Mouse (Mus musculus) liver, adult (tissue): ENCODE results near the gene Nhlh2.

Experiments
- GATA4 ChIP-seq: IDR thresholded peaks from 2 replicates; pipeline ENCODE4 v1.6.1; 2014; ENCODE audit warnings: mild to moderate bottlenecking, low read length; ENCODE audit not compliant: insufficient replicate concordance

Nhlh2 gene

GRCm38 (mm10) chr3:102012076-102012610 lies 2.3 kb downstream of the Nhlh2 start:
- TF ChIP-seq GATA4, result no peak

DNA sequence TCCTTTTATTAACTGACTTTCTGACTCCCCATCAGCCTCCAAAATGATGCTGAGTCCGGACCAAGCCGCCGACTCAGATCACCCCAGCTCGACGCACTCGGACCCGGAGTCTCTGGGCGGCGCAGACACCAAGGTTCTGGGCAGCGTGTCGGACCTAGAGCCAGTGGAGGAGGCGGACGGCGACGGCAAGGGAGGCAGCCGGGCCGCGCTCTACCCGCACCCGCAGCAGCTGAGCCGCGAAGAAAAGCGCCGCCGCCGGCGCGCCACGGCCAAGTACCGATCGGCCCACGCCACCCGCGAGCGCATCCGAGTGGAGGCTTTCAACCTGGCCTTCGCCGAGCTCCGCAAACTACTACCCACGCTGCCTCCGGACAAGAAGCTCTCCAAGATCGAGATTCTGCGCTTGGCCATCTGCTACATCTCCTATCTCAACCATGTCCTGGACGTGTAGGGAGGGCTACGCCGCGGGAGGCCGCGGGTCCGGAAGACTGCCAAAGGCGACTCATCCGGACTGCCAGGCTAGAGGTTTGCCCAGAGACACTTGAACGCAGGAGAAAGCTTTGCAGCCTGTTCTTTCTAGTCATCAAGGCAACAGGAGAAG lies 2.8 kb downstream of the Nhlh2 start:
- TF ChIP-seq GATA4, result no peak

DNA sequence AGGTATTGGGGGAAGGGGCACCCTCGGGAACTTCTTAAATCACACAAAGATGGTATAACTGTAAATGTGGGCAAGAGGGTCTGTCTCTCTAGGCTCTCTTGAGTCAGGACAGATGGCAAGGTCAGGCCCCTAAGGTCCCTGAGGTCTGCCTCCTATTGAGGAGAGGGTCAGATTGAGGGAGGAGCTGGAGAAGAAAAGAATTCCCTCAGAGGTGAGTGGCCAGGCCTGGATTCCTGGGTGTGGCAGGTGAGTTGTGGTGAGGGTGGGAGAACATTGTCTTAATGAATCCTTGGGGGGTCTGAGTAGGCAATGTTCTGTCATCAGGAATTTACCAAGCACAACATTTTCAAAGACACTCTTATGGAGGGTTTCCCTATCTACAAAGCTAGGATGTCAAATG lies 10.7 kb downstream of the Nhlh2 start:
- TF ChIP-seq GATA4, result no peak

DNA sequence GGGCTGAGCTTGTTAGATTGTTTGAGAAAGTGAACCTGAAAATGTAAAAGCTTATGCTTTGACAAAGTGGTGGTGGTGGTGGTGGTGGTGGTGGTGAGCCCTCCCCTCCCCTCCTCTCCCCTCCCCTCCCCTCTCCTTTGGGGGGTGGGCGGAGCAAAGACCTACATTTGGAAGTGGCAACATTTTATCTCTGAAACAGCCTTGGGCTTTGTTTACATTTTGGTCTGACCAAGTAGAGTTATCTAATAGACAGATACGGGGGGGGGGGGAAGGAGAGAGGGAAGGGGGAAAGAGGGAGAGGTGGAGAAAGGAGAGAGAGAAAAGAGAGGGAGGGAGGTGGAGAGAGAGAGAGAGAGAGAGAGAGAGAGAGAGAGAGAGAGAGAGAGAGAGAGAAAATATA lies 12.8 kb downstream of the Nhlh2 start:
- no peak for TF ChIP-seq GATA4

GRCm38 (mm10) chr3:102023337-102023736 lies 13.5 kb downstream of the Nhlh2 start:
- no peak for TF ChIP-seq GATA4

GRCm38 (mm10) chr3:102023829-102024228 lies 14.0 kb downstream of the Nhlh2 start:
- no peak for TF ChIP-seq GATA4

DNA sequence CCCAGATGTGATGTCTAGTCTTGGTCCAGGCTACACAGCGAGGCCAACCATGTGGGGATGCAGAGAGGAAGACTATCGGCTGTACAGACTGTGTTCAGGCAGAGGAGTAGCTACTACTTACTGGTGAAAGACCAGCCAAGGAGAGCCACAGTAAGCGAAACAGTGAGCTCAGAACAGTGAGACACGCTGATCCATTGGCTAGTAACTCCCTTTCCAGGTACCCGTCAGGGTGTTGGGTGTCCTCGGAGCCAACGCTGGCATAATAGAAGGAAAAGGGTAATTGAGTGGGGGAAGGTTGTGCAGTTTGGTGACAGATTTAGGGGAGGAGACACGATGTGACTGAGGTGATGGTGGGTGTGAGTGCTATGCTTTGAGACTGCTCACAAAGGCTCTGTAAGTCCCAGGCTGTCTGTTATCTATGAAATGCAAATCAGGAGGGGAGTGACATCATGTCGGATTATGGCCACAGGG lies 15.1 kb downstream of the Nhlh2 start:
- TF ChIP-seq GATA4, result no peak

DNA sequence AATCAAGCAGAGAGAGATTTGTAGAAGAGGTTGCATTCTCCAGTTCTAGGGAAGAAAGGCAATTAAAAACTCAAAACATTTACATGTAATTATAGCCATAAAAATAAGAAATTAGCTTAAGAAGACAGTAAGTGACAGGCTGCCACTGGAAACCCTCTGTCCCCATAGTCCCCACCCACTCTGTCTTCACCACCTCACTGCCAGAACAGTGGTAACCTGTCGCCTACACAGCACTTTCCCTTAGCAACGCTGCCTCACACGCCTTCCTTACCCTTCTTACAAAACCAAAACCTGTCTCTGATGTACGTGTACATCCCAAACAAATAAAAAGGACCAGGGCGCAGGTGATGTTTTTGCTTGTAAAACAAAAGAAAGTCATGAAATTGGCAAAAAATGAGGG lies 15.8 kb downstream of the Nhlh2 start:
- TF ChIP-seq GATA4, result no peak

- TF ChIP-seq GATA4, result no peak
Measured at GRCm38 (mm10) chr3:102027880-102028279, 18.0 kb downstream of the Nhlh2 start.

DNA sequence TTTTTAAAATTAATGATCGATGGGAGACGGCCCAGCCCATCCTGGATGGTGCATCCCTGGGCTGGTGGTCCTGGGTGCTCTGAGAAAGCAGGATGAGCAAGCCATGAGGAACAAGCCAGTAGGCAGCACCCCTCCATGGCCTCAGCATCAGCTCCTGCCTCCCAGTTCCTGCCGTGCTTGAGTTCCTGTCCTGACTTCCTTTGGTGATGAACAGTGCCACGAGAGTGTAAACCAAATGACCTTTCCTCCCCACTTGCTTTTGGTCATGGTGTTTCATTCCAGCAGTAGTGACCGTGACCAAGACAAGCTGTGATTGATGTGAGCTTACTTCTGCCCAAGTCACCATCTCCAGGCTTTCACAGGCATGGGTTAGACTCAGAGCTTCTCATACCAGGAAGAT lies 27.9 kb downstream of the Nhlh2 start:
- no peak for TF ChIP-seq GATA4

DNA sequence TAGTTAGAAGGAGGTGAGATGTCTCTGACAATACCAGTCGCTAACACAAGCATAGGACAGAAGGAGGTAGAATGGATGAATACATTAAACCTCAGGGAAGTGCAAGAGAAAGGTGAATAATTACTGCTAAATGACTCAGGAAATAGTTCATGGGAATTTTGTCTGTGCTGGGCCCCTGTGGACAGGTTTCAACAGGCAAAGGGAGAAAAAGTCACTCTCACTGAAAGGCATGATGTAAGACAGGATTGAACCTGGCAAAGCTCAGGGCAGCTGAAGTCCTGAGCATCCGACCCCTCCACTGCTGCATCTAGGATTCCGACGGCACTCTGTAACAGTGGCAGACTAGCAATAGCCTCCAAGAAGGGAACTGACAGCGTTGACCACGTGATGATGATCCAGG lies 28.7 kb downstream of the Nhlh2 start:
- no peak for TF ChIP-seq GATA4

DNA sequence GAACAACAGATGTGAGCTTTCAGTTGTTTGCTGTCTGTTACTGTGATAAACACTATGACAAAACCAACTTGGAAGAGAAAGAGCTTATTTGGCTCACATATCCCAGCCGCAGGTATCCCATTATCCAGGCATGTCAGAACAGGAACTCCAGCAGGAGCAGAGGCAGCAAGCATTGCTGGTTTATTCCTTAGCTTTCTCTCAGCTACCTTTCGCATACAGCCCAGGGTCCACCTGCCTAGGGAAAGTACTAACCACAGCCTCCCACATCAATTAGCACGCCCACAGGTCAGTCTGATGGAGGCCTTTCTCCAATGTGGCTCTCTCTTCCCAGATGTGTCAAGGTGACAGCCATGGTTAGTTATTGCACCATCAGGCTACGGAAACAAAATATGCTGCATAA lies 31.8 kb downstream of the Nhlh2 start:
- no peak for TF ChIP-seq GATA4

DNA sequence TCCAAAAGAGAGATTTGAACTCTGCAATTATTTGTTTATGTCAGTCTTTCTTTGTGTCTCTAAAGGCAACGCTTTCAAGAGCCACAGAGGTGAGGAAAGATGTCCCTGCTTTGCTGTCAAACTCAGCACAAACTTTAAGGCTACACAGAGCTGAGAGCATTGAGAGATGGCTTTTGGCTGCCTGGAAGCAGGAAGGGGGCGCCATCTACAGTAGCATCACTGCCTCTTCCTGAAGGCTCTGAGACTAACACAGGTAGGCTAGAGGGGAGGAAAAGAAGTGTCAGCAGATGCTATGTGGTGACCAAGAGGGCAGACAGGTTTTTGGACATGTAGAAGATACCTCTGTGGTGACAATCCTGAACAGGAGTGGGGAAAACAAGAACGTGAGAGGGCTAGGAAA lies 35.2 kb downstream of the Nhlh2 start:
- no peak for TF ChIP-seq GATA4

DNA sequence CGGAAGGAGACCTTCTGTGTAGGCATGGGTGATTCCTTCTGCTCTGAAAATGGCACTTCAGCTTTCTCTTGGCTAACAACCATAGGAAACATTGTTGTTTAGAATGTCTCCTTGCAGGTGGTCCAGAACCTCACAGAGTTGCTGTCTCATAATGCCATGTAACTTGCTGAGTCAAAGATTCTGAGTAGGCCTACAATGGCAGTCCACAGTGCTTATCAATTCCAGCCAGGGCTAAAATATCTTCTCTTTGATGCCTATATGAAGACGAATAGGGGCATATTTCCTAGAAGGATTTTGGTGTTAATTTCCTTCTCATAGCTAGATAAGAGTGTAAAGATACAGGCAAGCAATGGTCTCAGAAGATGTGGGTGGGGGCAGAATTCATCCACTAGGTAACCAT lies 37.7 kb downstream of the Nhlh2 start:
- TF ChIP-seq GATA4, result no peak

GRCm38 (mm10) chr3:102049207-102050104 lies 39.6 kb downstream of the Nhlh2 start:
- TF ChIP-seq GATA4, result no peak

DNA sequence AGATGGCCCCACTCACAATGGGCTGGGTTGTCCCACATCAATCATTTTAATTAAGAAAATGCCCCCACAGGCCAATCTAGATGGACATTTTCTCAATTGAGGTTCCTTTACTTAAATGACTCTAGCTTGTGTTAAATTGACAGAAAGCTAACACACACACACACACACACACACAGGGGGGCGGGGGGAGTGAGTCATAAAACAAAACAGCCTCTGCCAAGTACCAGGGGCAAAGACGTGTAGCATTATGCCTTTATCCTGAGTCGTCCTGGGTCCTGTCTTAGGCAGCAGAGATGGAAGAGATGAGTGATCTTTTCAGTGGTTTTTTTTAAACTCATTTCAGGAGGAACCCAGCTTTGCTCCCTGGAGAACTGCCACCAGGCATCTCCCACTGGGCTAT lies 42.2 kb downstream of the Nhlh2 start:
- TF ChIP-seq GATA4, result no peak
